Mouse (Mus musculus) layer of hippocampus, adult 9-10 months (tissue): ENCODE data around the gene Tnfrsf1a.
"Not testable (repeated sequence)": the region's sequence is repeated elsewhere in the genome, so short reads cannot be mapped to it uniquely, and the experiment has no call there.

Source experiments
- DNase-seq: peaks from one replicate; pipeline ENCODE4 v3.0.0; 2022; ENCODE audit warnings: low spot score

Gene Tnfrsf1a

DNA sequence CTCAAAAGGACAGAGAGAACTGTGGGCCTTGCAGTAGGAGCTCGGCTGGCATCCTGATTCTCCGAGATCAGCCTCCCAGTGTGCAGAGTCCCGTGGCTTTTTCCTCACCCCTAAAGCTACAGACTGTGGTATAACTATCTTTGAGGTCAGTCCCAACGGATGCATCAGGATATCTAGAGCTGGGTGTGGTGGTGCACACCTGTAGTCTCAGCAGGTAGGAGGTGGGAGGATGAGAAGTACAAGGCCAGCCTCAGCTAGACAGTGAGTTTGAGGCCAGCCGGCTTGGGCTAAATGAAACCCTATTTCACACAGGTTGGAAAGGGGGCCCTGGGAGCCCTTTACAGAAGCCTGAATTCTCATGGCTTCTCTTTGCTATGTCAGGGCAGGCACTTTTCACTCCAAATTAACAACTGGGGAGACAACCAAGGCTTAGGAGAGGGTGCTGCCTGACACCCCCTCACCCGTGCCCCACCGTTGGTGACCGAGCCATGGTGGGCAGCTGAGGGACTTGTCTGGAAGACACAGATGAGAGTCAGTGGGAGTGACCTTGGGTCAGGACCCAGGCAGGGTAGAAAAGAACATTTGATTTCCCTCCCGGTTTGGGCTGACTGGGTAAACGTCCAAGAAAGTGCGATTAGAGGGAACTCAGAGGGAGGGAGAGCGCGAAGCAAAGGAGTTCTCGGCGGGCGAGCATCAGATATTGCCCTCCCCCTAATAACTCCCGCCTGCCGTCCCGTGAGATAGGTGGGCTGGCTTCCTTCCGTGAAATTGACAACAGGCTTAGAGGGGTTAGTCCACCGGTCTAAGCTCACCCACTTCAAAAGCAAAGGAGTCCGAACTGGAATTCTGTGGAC lies at the start of gene Tnfrsf1a:
Gene Tnfrsf1a (plus strand): TSS at position 642 of the 854 bp plus-strand sequence.
- DNase-seq, result no peak

DNA sequence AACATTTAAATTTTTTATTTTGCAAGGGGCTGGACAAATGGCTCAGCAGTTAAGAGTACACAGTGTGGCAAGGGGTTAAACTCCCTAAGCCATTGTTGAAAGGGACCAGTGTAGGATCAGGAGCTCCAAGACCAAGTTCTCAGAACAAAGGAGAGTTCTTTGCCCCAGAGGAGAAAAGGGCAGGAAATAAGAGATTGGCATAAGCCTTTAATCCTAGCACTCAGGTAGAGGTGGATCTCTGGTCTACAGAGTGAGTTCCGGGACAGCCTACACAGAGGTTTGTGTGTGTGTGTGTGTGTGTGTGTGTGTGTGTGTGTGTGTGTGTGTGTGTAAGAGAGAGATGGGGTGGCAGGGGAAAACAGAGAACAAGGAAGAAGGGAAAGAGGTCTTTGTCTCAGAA lies 48.2 kb upstream of the Tnfrsf1a start:
- DNase-seq, result no peak

DNA sequence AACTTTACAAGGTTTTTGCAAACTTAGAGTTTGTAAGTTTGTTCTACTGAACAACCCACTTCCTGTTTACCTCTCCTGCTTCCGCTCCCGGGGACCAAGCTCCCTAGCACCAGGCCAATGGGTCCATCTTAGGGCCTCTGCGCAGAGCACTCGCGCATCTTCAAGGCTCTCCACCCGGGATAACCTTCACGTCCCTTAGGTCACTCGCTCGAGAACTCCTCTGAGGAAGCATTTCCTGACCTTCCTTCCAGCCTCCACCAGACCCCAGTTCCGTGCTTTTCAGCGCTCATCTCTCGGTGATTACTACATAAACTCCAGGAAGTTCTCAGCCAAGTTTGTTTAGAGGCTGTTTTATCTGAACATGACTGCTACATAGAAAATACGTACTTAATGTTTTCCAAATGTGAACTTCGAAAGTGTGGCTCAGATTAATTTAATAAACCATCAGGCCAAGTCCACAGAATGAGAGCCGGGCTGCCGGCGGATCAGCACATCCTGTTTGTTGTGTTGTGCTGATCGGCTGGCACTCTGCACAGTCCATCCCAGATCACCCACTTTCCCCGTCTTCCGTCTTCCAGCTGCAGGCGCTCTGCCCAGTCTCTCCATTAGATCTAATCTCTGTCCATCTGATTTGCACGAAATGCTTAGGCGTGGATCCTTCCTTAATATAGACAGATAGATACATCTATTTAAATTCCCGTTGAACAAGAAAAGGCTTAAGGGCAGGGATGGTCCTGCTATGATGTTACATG lies 46.8 kb upstream of the Tnfrsf1a start:
- DNase-seq, result no peak

DNA sequence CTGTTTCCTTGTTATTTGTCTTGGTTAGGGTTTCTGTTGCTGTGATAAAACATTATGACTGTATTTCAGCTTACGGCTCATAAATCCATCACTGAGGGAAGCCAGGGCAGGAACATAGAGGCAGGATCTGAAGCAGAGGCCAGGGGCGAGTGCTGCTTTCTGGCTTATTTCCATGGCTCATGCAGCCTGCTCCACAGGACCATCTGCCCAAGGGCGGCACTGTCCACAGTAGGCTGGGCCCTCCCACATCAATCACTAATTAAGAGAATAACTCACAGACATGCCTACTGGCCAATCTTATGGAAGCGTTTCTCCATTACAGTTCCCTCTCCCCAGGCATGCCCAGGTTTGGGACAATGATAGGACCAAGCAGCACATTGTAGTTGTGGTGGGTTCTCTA lies 45.9 kb upstream of the Tnfrsf1a start:
- no peak for DNase-seq

DNA sequence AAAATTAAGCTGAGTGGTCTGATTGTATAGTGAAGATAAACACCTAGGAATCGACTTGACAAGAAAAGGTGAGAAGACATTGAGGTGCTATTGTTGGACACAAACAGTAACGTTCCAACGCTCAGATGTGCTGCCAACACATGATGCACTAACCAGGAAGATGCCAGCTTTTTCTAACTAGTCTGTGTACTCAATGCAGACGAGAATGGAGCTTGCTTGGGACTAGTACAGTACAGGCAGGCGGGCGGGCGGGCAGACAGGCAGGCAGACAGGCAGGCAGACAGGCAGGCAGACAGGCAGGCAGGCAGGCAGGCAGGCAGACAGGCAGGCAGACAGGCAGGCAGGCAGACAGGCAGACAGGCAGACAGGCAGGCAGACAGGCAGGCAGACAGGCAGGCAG lies 44.8 kb upstream of the Tnfrsf1a start:
- not testable (repeated sequence) for DNase-seq

DNA sequence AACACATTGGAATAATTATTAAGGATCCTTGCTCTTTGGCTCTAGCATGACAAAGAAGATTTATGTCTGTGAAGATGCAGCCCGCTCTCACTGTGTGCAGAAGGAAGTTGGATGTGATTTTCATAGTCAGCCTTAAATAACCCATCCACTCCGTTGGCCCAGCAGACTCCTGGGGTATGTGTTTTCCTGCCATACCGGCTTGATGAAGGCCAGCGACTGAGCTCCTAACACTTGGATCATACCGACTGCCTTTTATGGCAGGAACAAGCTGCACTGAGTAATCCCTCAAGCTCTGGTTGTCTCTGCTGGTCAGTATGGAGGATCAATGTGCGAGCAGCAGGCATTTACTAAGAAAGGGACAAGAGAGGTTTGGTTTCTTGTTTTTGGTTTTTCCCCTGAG lies 43.7 kb upstream of the Tnfrsf1a start:
- DNase-seq, result no peak

DNA sequence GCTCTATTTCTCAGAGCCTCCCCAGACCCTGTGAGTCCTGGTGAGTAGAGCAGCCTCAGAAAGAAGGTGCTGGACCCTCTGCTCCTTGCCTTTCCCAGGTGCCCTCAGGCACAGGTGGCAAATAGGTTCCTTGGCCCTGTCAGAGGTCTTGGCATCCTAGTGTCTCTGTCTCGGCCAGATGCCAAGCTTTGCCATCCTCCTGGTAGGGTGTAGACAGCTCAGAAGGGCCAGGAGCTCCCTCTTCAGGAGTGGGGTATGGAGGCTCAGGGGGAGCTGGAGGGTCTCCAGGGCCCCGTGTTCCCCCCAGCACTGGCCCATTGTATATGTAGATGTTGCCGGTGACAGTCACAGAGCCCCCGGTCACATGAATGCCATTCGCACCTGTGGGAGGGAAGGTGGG lies 42.1 kb upstream of the Tnfrsf1a start:
- DNase-seq, result no peak

DNA sequence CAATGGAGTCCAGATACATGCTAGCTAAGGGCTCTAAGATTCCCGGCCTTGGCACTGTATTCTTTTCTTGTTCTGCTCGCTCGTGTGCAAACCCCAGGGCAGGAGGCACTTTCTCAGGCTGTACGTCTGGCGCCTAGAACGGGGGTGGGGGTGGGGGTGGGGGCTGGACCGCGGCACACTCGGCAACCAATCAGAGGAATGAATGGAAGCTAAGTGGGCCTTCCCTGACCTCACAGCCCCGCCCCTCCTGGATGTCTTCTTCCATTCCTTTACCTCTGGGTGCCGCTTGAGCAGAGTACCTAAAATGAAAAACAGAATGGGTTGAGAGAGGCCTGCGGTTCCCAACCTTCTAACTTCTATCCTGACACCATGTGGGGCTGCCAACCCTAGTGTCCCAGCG lies 40.2 kb upstream of the Tnfrsf1a start:
- no peak for DNase-seq

DNA sequence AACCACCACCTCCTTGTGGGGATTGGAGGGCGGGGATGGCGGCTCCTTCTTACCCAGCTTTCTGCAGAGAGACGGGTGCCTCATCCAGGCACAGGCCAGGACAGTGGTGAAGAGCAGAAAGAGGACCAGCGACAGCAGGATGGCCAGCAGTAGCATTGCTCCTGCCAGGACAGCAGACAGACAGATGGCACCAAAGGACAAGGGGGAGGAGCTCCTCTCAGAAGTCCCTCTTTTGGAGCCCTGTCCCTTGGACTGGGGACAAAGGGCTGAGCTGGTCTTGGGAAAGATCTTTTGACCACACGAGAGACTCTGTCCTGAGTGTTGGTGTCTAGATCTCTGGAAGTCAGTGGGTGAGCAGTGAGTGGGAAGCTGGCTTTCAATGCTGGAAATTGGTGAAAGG lies 39.8 kb upstream of the Tnfrsf1a start:
- DNase-seq, result no peak

DNA sequence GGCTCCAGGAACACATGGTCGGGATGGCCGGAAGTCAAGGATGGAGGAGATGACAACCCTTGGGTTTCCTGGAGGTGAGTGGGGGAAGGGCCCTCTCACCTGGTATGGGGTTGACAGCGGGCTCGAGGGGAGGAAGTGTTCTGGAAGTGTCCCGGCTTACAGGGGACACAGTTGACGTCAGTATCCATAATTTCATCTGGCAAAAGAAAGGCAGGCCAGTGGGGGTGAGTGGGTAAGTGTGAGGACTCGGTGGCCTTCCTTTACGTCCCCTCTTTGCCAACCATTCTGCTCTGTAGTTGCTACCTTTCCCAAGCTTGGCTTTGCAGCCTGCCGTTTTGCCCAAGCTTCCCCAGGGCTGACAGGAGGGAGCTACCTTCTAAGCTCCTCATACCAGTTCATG lies 37.0 kb upstream of the Tnfrsf1a start:
- no peak for DNase-seq

DNA sequence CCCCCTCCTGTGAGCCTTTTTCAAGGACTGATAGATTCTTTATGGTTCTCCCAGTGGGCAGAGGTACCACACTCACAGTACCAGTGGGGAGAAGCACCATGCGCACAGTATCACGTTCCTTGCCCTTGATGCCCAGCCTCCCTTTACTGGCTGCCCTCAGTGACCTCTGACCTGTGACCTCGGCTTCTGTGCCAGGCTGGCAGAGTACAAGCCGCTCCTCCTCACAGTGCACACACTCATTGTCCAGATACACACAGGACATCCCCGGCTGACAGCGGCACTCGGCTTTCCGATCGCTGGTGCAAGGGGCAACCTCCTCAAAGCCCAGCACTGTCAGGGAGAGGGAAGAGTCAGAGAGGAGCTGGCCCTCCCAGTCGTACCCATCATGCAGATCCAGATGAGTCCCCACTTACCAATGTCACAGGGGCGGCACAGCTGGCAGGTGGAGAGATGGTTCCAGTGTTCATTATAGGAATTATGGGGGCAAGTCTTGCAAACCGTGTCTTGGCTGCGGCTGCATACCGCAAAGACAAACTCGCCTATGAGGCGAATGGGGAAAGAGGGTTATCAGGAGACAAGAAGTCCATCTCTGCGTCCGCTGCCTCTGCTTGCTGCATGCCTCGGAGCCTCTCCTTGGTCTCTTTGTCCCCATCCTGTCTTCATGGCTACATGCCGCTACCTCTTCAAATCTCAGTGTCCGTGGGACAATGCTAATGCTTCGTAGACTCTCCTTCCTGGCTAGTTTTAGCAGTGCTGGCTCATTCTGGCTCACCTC lies 36.4 kb upstream of the Tnfrsf1a start:
- no peak for DNase-seq

DNA sequence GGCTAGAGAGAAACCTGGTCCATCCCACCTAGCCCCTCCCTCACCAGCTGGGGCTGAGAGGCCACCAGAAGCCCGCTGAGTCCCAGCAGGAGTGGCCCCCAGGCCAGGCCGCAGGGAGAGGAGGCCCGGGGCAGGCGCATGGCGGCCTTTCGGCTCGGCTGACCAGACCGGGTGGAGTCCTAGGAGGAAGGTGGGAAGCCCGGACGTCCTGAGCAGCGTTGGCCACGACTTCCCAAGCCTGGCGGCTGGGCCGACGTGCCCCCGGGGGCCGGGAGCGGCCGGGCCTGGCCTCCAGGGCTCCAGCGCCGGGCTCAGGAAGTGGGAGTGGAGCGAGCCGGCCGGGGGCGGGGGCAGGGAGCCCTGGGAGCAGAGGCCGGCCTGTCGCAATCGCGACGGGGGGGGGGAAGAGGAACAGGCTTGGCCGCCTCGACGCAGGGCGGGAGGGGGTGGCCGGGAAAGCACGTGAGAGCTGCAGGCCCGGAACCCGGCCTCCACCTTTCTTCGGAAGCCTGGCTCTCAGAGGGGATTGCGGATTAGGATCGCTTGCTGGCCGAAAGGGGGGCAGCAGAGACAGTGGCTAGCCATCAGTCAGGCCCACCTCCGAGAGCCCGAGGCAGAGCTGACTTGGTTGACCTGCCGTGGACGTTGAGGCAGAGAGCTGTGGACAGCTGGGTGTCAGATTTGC lies 35.5 kb upstream of the Tnfrsf1a start, which contains the start of gene Ltbr:
Gene Ltbr (minus strand): TSS at position 340 of the 685 bp plus-strand sequence.
- DNase-seq, result no peak

DNA sequence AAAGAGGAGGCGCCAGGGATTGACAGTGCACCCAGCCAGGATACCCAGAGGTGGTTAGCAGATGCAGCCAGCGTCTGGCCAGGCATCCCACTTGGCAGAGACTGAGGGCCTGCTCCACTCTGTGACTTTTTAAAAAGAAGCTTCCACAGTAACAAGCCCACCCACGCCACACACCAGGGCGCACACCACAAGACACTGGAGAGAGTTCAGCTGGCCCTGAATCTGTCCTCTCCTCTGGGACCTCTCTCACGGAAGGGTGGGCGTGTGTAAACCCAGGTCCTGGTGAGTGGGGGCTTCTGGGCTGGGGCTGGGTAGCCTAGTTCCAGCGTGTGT lies 35.0 kb upstream of the Tnfrsf1a start:
- DNase-seq, result no peak

DNA sequence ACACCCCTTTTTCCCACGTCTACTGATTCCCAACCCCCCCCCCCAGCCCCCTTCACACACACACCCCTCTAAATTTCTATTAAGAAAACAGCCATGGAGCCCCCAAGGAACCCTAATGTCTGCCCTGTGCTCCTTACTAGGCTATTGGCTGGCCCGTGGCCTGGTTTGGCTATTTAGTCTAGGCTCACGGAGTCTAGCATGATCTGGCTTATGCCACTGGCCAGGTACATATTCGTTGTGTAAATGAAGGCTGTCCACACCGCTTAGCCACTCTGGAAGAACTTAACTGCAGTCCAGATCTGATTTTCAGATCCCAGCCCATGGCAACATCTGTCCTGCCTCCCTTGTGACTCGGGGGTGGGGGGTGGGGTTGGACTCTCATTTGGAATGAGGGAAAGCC lies 34.4 kb upstream of the Tnfrsf1a start:
- no peak for DNase-seq

DNA sequence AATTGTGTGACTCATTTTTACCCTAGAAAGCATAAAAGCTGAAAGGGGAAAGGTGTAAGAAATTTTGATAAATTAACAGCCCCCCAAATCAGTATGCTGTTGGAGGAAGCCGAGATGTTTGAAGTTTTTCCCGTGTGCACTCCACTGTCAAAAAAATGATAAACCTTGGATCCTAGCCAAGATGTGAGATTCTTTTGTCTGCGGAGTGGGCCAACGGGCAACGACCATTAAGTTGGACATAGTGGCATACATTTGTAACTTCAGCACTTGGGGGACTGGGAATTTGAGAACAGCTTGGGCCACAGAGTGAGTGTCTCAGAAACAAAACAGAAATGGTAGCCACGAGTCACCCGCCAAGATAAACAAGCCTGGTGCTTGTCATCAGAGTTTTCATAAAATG lies 32.1 kb upstream of the Tnfrsf1a start:
- DNase-seq, result no peak

DNA sequence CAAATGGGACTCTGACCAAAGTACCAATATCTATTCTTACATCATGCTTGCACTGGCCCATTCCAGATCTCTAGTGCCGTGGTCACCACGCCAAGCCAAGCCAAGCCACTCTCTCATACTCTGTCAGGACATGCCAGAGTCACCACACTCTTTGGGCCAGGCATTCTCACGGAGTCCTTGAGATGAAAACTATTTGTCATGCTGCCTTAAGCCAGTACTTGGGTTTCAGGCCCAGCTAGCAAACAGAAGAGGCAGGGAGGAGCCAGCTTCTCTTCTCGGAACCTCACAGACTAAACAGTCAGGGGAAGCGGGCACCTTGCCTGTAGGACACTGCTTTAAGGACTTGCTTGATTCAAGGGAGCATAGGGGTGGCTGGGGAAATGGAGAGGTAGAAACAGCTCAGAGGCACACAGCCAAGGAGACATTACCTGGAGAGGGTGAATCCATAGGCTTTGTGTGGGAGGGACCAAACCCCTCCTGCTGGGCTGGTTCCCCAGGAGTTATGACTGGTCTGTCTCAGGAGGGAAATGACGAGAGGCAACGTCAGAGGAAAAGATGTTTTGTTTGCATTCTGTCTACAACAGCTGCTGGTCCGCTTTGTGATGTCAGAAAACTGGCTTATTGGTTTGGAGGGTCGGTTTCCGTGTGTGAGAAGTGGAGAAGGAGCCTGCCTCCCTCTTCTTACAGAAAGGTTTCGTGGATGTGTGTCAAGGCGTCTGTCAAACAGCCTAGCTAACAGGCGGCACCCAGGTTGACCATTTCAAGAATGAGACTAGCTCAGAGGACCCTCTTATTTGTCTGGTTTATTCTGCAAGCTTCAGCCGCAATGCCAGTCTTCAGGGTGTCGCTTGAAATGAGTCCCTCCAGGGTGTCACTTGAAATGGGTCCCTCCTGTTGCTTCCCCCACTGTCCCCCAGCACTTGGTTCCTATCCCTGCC lies 29.9 kb upstream of the Tnfrsf1a start:
- DNase-seq, result no peak

DNA sequence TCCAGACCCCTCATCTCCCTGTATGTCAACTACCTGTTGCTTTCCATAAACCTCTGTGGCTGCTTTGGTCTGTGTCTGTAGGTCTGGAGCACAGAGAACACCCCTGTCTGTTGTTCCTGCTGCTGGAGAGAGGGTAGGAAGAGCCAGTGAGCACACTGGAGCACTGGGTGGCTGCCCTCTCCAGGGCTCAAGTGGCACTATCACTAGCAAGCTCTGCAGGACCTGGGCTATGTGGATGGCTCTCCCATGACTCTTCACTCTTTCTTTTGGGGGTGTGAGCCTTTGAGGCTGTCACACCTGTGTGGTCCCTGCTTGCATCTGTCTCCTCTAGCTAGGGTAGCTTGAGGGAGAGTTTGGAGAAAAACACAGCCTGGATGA lies 29.3 kb upstream of the Tnfrsf1a start:
- no peak for DNase-seq

DNA sequence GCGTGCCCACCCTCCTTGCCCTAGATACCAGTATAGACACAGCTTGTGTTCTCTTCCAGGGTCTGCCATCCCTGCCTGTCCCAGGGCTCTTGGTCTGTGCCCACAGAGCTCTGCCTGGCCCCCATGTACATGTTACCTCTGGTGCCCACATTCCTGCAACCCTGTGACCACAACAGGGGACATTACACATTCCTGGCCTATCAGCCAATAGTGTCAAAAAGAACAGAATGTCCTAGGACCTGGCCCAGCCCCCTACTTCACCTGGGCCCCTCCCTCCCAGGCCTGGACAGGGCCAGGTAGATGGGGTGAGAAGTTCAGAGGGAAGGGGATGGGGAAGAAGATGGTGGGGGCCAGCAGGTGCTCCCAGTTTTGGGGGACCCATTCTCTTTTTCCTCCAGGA lies 28.8 kb upstream of the Tnfrsf1a start, which contains the start of gene Scnn1a:
Gene Scnn1a (plus strand): TSS at position 337 of the 400 bp plus-strand sequence.
- DNase-seq, result no peak

DNA sequence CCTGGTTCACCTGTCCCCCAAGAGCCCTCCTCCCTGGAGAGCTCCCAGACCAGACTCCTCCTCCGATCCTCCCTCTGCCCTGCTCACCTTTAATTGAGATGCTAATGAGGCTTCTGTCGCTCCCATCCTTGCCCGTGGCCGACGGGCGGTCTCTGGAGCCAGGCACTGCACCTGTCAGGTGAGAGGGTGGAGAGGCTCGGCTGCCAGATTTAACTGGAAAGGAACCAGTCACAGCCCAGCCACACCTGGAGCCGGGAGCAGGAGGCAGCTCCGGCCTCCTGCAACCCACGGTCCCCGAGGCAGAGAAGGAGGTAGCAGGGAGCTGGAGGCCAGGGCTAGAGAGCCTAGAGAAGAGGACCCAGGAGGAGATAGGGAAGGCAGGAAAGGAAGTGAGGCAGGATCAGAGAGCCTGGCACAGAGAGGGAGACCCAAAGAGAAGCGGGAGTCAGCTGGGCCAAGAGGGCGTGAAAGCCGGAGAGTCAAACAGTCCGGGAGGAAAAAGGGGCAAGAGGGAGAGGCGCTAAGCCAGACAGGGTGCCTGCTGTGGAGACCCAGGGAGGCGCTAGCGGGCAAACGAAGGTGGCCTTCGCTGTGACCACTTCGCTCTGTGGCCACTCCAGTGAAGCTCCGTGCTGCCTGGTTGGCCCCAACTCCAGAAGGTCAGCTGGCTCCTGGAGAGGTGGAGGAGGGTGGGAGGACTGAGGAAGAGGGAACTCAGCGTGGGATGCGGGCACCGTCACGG lies 27.9 kb upstream of the Tnfrsf1a start:
- DNase-seq, result no peak

DNA sequence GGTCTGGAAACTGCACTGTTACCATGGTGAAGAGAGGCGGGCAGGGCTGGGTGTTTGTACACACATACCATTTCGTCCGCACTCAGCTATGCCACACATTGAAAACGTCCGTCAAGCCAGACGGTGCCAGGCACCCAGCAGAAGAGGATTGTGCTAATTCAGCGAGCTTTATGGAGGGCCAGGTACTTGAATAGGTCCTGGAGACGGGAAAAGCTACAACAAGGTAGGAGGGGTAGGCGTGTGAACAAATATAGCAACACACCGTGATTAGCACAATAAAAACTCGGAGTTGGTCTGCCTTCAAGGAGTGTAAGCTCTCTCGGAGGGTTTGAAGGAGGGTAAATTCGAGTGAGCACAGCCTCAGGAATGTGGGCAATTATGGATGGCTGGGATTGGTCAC lies 26.4 kb upstream of the Tnfrsf1a start:
- DNase-seq, result no peak
